Mouse (Mus musculus) heart, adult 11 months (tissue): Measurements from ENCODE around the gene Ppp2r5e.
"Not testable (repeated sequence)": the region's sequence is repeated elsewhere in the genome, so short reads cannot be mapped to it uniquely, and the experiment has no call there.

Experiments used
- DNase-seq: peaks from one replicate; pipeline ENCODE4 v3.0.0; 2022

Gene Ppp2r5e

DNA sequence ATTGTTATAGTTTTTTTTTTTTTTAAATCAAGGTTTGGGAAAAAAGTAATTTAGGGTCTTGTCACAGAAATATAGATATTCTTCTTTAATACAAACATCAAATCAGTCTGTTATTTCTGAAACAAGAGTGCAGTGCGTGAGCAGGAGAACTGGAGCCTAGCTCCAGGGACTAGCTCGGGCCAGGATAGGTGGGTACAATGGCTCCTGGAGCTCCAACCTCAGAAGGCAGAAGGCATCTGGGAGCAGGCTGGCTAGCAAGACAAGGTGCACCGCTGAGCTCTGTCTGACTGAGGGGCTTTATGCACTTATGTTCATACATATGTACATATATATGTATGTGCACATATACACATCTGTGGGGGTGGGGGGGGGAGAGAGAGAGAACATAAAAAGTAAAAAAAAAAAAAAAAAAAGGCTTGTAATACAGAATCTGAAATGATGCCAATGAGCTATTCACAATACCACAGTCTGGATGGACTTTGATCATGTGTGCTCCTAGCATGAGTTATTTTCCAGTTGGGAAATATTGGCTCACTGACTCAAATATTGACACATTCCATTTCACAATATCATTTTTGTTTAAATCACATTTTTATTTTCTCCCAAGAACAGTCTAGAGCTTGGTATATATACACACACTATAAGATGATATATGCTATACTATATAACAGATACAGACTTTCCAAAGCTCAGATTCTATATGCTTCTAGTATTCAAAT is 109.3 kb downstream of the Ppp2r5e start:
- peak; percentile 69 for DNase-seq

DNA sequence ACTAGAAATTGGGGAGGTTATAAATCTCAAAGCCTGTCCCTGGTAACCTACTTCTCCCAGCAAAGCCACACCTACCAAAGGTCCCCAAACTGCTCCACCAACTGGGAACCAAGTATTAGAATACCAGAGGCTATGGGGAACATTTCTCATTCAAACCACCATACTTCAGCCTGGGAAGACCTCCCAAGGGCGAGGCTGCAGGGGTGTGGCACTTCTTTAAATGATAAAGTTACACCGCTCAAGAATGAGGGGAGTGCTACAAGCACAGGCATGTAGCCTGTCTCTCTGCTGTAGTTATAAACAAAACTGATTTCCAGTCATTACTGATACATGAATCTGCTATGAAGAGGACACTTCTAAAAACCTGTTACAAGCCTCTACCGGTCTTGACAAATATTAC is 113.3 kb downstream of the Ppp2r5e start:
- DNase-seq: peak; percentile 51

DNA sequence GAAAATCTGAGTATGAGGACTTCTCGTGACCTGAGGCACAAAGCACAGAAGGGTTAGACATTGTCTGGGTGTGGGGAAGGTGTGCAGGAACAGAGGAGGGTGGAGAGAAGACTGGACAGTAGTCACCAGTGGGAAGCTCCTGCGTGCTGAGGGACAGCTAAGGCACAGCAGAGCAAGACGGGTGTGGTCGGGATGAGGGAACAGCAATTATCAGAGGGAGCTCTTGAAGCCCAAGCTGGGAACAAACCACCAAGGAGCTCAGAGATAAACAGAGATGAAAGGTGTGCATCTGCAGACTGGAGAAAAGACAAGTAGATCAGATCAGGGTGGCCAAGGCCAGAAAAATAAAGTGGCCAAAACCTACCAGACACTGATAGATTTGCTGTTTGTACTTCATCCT is 114.0 kb downstream of the Ppp2r5e start:
- peak; percentile 54 for DNase-seq

DNA sequence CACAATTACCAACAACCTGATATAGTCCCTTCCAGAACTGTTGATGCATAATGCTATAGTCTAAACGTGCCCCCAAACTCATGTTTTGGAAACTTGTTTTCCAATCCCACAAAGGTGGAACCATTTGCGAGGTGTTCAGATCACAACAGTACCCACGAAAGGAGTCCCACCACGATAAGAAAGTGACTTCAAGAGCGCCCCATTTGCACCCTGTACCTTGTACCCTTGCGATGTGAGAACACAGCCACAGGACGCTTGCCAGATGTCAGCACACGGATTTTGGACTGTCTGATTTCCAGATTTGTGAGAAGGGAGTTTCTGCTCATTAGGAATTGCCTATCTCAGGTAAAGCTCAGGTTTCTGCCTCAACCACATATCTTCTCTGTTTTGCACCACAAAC is 116.0 kb downstream of the Ppp2r5e start:
- DNase-seq: peak; percentile 72

DNA sequence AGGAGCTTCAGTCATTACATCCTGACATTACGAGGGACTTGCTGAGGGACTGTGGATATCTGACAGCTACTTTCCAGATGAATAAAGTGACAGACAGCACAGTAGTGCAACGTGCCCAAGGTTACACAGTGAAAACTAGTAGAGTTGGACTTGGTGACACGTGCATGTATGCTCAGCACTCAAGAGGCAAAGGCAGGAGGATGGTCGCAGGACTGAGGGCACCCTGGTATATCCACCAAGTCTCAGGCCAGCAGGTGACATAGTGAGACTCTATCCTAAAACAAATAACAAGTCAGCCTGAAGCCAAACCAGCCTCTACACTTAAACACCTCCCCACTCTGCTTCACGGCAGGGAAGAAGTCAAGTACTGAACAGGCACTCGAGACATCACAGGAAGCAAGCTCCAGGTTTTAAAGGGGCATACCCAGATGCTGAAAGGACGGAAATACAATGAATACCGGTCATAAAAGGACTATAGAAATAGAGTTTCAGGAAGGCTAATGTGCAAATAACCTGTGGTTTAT is 116.6 kb downstream of the Ppp2r5e start:
- peak; percentile 71 for DNase-seq

DNA sequence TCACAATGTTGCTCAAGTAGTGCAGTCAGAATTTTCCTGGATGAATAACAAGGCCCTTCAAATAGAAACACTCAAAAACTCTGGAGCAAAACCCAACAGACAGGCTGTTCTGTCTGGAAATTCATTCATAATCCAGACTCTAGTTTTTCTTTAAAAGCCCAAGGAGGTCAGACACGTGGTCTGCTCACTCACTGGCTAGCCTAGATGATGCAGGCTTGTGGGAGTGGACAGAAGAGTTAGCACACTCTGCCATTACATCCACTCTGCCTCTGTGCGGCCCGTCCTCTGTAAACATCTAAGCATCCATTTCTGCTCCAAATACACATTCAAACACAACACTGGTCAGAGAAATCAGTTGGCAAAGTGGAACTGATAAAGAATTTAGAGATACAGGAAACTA is 117.4 kb downstream of the Ppp2r5e start:
- peak; percentile 76 for DNase-seq

DNA sequence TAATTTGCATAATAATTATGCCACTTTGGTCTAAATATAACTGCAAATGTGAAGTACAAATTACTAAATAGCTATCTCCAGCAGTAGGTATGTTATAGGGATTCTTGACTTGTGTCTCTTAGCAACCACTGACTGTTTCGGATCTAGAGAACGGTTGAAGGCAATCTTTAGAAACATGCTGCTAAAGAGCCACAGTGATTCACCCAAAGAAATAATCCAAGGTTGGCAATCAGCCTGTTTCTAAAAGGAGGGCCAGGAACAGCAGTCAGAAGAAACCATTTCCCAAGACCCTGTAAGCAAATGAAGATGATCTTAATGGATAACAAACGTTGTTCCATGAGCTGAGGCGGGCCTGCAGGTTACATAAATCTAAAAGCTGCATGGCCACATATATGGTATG is 117.9 kb downstream of the Ppp2r5e start:
- DNase-seq: no peak

DNA sequence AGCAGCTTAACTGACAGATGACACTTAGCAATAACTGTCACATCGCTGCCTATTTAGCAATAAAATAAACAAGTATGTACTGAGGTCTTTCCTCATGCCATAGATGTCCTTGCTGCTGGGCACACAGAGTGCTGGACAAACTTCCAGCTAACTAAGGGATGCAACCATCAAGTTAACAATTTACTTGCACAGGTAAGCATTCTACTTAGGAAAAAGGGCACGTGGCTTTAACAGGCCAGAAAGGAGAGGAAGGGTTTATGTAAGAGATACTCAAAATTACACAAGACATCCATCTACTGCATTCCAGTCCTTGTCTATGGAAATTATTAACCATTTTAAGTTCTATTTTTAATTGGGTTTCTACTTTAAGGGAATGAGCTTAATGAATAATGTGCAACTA is 123.0 kb downstream of the Ppp2r5e start:
- DNase-seq: peak; percentile 1

DNA sequence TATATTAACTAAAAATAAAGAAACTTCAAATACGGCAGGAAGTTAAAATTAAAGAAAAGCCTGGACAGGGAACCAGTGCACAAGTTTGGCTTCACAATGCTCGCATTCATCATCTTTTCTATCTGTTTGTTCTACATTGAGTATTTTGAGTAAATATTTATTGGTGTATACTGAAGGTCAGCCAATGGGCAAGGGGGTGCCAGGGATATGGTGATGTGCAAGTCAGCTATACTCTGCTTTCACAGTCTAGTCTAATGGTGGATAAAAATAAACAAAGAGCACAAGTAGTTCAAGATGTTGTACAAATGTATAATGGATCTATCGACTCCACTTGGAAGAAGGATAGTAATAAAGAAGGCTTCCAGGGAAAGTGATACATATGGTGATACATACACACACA is 123.9 kb downstream of the Ppp2r5e start:
- peak; percentile 18 for DNase-seq

DNA sequence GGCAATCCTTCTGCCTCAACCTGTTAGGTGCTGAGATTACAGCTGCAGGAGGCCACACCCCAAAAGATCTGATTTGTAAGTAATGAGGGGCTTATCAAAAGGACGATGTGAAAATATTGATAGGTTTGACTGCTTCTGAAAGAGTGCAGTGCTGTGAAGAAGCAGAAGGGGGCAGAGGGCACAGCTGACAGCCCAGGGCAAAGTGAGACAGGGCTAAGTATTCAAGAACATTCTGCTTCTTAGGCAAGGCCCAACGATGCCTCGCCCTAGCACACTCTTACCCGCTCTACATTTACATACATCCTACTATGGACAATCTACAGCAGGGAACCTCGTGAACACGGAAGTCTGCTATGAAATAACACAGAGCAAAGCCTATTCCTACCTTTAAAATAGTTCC is 128.2 kb downstream of the Ppp2r5e start:
- peak; percentile 23 for DNase-seq

DNA sequence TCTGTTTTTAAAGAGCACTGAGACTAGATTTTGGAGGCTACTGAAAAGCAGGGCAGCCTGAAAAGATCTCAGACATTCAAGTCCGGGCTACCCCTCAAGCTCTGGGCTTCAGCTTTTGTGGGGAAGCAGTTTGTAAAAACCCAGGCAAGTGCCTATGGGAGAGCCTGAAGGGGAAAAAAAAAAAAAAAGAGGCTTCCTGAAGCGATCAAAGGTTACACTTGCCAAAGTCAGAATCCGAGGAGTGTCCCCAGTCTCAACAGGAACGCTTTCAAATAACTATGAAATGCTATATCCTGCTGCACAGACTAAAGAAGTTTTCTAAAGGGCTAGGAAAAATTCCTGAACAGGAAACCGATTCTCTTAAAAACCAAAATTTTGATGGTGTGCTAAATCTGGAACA is 128.9 kb downstream of the Ppp2r5e start:
- DNase-seq: no peak

DNA sequence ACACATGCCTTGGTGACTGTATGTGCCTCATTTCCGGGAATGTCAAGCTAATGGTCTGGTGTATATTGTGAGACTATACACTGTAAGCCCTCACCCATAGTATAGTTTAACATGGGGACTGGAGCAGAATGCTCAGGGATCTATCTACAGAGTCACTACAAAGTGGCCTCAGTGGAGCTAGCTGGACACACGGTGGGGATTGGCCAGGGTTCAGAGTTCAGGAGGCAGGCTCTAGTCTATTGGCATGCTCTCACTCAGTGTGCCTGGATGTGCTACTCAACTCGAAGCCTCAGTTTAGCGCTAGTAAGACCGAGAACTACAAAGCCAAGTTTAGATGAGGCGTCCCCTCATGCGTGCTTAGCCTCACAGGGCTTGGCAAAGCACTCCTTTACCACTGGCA is 129.8 kb downstream of the Ppp2r5e start:
- DNase-seq: peak; percentile 78

DNA sequence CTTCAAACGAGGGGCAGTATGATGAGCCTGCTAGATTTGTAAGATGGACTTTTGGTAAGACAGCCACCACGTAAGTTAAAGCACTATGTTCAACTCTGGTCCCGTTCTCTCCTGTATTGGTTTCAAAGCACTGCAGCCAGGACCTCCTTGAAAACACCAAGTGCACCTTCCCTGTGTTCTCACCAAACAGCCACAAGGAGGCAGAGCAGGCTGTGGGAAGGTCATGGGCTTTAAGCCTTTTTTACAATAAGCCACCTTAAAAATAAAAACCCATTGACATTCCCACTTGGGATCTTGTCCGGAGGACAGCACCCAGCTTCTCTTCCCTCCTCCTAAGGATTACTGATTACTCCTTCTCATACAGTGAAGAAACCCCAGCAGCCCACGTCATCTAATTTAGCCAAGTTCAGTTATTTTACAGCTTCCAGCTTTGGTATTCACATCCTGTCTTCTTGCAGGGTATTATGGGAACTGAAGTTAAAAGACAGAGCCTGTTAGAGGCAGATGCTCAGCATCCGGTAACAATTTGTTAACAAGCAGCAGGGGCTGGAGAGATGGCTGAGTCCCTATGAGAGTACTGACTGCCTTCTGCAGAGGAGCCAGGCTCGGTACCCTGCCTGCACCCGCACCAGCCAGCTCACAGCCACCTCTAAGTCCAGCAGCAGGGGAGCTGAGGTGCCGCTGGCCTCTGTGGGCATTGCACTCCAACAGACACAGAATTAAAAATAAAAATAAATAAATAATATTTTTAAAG is 131.9 kb downstream of the Ppp2r5e start:
- DNase-seq: peak; percentile 91

DNA sequence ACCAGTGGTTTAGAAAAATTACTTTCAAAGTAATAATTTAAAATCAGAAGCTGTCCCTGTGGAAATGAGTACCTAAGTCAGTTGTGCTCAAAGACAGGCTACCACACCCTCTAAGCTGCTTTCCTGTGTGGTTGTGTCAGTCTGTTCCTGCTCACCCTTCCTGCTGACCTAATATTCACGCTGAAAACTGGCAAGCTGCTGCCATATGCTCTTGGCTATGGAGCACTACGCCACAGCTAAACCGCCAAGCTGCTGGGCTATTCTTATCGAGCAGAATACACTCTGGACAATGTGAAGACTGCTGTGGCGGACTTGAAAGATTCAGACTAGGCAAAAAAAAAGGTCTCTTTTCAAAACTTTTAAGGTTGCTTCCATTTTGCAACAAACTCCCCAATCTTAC is 135.5 kb downstream of the Ppp2r5e start:
- peak; percentile 88 for DNase-seq

DNA sequence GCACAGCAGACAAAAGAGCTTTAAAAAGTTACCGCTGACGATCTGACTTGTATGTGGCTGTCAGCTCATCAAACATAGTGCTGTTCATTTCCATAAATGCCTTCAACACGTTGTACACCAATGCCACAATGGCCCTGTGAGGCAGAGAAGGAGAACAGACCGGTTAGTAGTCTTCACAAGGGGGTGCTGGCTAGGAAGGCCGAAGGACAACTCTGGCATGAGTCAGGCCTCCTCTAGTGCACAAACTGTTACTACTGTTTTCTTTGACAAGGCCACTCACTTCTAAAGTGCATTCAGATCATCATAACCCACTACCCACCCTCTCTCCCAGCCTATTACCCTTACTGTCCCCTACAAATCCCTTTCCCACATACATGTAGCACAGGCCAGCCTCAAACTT is 136.4 kb downstream of the Ppp2r5e start:
- DNase-seq: no peak

DNA sequence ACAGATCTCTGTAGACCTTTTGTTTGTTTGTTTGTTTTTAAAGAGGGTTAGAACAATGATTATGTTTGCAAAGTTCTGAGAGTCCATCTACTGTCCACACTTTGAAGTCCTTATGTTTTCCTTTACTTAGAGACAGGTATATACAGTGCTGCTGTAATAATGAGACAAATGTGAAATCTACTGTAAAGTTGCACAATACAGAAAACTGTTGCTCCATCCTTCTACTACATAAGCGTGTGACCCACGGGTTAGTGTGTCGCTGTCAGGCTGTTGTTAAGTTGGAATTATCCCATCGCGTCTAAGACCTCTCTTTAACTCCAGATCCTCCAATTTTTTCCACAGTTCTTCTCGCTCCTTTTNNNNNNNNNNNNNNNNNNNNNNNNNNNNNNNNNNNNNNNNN is 142.6 kb downstream of the Ppp2r5e start:
- no peak for DNase-seq

DNA sequence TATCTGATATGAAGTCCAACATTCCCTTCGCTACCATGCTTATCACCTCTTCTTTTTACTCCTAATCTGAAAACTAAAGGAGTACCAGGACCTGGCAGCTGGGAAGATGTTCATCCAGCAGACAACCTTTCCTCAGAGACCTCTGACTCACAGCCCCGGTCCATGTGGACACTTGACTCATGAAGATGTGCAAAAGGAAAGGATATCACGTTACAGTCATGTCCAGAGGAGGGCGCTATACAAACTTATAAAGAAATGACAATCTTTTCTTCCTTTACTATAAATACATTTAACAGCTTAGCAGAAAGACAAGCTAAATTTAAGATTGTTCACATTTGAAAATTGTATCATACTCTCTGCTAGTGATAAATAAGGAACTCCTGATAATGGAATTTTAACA is 143.0 kb downstream of the Ppp2r5e start:
- no peak for DNase-seq

DNA sequence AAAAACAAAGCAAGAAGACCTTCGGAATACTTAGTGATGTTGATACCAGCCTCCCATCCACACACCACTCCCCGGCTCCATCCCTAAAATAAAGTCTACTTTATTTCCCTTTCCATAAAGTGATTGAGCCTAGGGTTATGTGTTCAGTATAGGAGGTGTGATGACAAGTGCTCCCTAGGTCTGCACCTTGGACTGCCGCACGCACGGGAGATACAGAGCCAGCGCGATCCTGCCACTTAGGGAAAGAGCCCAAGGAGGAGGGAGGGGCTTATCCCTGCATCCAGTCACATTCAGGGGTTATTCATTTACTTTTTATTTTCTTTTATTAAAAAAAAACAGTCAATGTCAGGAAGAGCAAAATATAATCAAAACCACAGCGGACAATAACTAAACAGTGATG is 145.5 kb downstream of the Ppp2r5e start:
- no peak for DNase-seq

DNA sequence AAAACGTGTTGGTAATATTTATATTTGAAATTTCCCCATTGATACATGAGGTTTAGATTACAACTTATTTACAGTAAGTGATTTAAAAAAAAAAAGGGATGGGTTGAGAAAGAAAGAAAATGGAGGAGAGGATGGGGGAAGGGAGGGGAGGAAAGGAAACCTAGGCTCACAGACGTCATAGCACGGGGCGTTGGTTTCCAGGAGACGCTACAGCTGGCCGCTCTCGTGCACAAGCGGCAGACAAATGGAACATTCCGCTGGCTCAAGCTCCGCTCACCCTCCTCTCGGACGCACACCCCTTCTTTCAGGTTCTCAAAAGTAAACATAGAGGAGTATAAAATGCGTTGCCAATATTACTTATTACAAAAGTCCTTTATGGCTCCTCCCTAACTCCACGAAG is 146.0 kb downstream of the Ppp2r5e start:
- no peak for DNase-seq

DNA sequence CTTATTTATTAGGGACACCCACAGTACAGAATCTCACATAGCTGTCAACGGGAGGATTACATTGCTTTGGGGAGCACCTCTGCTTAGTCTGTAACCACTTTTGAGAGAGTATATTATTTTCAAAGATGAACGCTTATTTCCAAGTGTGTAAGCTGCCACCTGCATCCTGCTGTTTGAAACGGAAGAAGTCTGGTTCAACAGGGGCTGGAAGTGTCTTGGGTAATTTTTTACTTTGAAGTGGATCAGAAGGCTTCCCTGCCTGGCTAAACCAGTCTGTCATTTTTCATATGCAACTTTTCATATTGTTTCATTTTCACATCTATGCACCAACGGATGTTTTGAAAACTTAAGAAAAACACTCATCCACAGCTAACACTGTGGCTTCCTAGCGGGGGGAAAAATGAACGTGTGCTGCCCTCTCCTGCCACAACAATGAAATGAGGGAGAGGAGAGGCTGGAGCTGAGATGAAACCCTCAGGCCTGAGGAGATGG is 146.5 kb downstream of the Ppp2r5e start:
- no peak for DNase-seq

DNA sequence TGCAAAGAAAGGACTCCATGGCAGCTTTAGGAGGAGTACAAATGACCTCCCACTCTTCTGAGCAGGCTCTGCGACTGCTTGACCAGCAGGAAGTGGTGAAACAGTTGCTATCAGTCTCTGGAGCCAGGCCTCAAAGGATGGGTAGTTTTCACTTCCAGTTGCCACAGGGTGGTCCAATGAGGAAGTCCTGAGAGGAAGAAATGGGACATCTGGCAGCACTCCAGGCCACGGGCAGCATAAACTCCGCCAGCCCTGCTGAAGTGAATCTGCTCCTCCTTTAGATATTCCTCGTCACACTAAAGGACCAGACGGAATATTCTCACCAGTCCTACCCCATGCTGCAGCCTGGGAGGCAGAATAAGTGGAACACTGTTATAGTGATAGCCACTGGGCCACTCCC is 147.1 kb downstream of the Ppp2r5e start:
- DNase-seq: peak; percentile 97

DNA sequence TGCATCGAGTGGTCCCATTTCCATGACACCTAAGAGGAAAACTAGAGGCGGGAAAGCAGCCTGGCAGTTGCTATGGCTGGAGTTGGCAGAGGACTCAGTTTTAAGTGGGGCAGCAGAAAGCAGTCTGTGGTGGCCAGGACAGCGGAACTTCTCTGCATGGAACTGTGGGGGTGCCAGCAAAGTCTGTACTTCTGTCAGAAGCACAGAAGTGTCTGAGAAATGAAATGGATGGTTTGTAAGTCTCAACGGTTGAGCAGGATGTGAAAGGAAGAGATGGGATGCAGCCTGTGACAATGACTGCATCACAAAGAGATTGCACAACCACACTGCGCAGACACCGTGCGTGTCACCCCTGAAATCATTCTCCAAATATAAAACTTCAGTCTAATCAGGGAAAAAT is 149.8 kb downstream of the Ppp2r5e start:
- DNase-seq: peak; percentile 90

DNA sequence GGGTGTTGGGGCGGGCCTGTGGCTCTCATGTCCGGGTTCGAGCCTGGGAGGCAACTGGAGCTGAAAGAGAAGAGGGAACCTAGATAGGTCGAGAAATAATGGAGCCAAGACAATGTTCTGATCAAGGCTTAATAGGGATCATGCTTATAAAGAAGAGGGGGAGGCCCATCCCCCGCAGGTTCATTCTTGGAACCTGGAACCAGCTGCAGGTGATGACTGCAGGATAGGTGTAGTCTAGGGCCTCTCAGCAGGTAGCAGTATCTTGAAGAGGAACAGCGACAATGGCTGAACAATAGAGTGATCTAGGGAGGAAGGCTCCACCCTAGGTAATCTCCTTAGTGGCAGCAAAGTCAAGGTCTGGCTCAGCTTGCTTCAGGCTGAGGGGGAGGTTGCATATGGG is 163.6 kb downstream of the Ppp2r5e start:
- DNase-seq: not testable (repeated sequence)

DNA sequence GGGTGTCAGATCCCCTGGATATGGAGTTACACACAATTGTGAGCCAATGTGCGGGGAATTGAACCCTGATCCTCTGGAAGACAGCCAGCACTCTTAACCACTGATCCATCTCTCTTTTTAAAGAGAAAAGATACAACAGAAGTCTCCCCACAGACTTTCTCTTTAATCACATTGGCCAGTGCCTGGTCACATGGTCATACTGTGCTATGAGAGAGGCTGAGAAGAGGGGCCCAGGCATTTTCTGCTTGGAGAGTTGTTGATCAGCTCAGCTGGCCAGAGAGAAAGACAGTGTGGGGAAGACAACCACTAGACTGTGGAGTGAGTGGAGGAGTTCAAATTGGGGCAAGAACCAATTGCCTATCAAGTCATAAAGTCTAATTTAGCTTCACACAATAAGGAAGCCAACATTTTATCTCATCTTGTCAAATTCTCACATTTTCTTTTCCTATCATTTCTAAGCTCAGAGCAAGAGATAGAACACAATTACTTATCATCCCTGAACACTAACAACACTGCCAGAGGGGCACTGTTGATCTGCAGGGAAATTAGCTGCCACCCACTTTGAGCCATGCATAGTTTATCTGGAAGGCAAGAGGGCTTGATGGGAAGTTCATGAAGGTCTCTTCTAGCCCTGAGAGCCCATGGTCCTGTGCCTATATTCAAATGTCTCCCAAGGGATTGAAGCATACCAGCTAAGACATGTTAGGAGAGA is 166.2 kb downstream of the Ppp2r5e start:
- DNase-seq: no peak
